Mouse (Mus musculus) limb, embryonic 11.5 days (tissue): ENCODE measurements at regions not wholly inside any gene's neighbourhood (a gene's known extent, or its start where the extent isn't known, plus 50 kb on each side); places are given as distances from the start of the nearest gene placed in this dataset.

Source experiments
- ATAC-seq: fragments of 200-750 bp; cut with Nextera tagmentation; 2 replicates; pipeline ENCODE4 v1.8.0; 2017; ENCODE audit warnings: low read depth; ENCODE audit not compliant: insufficient number of reproducible peaks, low FRiP score, low TSS enrichment
- DNase-seq: peaks from one replicate; pipeline ENCODE4 v3.0.0-alpha.2; 2015; ENCODE audit warnings: low spot score
- H3K27ac ChIP-seq: fragments of 300-500 bp; sonication (generic); replicated peaks from 2 replicates; pipeline ENCODE4 v1.5.1; 2014; ENCODE audit warnings: low read depth, mild to moderate bottlenecking, low read length
- H3K27me3 ChIP-seq: fragments of 300-500 bp; sonication (generic); 2 replicates; pipeline ENCODE4 v1.6.1; 2014; ENCODE audit warnings: mild to moderate bottlenecking, low read length, mixed read lengths; ENCODE audit not compliant: control insufficient read depth, insufficient read depth
- H3K36me3 ChIP-seq: fragments of 300-500 bp; sonication (generic); 2 replicates; pipeline ENCODE4 v1.6.1; 2014; ENCODE audit warnings: mild to moderate bottlenecking, low read length, moderate library complexity, mixed read lengths; ENCODE audit not compliant: control insufficient read depth, insufficient read depth
- H3K4me1 ChIP-seq: fragments of 300-500 bp; sonication (generic); 2 replicates; pipeline ENCODE4 v1.6.1; 2014; ENCODE audit warnings: low read length, mixed read lengths; ENCODE audit not compliant: control insufficient read depth, insufficient read depth
- H3K4me2 ChIP-seq: fragments of 300-500 bp; sonication (generic); 2 replicates; pipeline ENCODE4 v1.6.1; 2014; ENCODE audit warnings: low read depth, mild to moderate bottlenecking, moderate library complexity; ENCODE audit not compliant: severe bottlenecking
- H3K4me3 ChIP-seq: fragments of 300-500 bp; sonication (generic); 2 replicates; pipeline ENCODE4 v1.5.1; 2014; ENCODE audit warnings: low read depth, low read length
- H3K9ac ChIP-seq: fragments of 300-500 bp; sonication (generic); 2 replicates; pipeline ENCODE4 v1.6.1; 2014; ENCODE audit warnings: mild to moderate bottlenecking, low read length
- H3K9me3 ChIP-seq: fragments of 300-500 bp; sonication (generic); 2 replicates; pipeline ENCODE4 v1.6.1; 2016; ENCODE audit warnings: low read length; ENCODE audit not compliant: control insufficient read depth
- WGBS: fragments of 180-500 bp; shearing (Covaris S2); extraction: QIAGEN DNeasy Blood & Tissue Kit; methylation state at CpG from one replicate; pipeline ENCODE4 v1.1.7; 2014; 5-methylcytosine and 5-hydroxymethylcytosine counted together

DNA sequence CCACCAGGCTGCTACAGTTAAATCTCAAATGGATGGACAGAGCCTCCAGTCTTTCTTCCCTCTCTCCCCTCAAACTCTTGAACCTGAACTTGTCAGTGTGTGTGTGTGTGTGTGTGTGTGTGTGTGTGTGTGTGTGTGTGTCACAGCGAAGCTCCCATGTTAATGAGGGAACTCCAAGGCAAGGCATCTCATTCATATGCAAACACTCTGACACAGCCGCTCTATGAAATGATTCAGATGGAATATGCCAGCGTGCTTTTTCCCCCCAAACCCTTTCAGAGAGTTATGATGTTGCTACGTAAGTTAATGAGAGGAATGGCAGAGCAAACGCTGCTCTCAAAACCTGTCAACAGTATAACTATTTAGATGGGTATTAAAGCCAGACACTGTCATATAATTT is 653.5 kb upstream of the Cdh5 start:
- DNase-seq, result no peak
- Histone ChIP-seq H3K9ac (no peak overlapping the region), H3K4me3 (no peak overlapping the region), H3K36me3 (no peaks in the 10 kb centered on the region), H3K4me2 (no peak overlapping the region), H3K27ac (no peak overlapping the region), H3K4me1 (peaks cover 7% of the 10 kb centered on the region; the same call in 1 of the 2 replicates), H3K9me3 (no peaks in the 10 kb centered on the region), H3K27me3 (no peaks in the 10 kb centered on the region)
- WGBS, result 89% methylated on average over 5 of the region's 5 CpGs
- no peak for ATAC-seq

DNA sequence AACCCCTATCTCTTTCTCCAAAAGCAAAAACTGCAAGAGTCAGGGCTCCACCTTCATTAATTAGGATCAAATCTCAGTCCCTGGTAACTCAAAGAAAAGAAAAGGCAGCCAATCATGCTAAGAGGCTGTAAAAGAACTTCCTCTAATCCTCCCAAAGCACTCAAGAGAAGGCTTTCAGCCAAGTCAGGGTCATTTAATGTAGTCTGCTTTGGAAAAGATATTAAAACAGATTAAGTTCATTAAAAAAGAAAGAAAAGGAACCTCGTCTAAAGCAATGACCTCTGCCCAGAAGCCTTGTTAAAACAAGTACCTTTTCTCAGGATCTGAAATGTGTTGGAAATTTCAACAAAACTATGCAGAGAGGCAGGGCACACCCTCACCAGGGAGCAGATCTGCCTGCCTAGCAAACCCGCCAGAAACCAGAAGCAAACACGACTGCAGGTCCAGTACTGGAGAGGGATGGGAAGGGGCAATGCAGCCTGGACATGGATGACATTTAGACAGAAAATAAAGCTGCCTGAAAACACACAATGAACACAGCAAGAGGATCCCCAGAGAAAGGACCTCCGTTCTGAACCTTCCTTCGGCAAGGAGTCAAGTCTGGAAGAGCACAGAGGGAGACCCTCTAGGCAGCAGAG is 649.9 kb upstream of the Cdh5 start:
- ATAC-seq (no peak), DNase-seq (no peak)
- Histone ChIP-seq H3K4me2 (no peak overlapping the region), H3K4me3 (no peak overlapping the region), H3K4me1 (0 out of 2 replicates have a peak, but pooled peaks cover 3% of the 10 kb centered on the region), H3K9ac (no peak overlapping the region), H3K9me3 (no peaks in the 10 kb centered on the region), H3K36me3 (no peaks in the 10 kb centered on the region), H3K27ac (no peak overlapping the region), H3K27me3 (no peaks in the 10 kb centered on the region)
- WGBS, result 55% methylated on average over 5 of the region's 5 CpGs

DNA sequence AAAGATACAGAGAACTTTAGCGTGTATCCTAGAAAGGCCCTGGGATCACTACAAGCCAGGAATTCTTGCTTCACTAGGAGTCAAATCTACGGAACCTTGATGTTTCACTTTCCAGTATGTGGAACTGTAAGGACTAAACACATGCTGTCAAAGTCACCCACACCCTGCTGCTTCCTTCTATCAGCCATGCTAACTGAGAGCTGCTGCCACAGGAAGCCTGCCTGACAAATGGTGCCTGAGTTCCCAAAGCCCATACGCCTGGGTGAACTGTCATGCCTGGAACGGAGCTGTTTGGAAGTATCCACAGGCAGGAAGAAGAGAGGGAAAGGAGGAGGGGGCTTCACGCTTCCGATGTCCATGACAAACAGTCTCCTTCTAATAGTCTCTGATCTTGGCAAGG is 644.2 kb upstream of the Cdh5 start:
- no peaks in the 10 kb centered on the region for H3K4me1 ChIP-seq
- no peaks in the 10 kb centered on the region for H3K27me3 ChIP-seq
- no peak for DNase-seq
- no peak for ATAC-seq
- no peaks in the 10 kb centered on the region for H3K9me3 ChIP-seq
- no peak overlapping the region for H3K4me3 ChIP-seq
- H3K36me3 ChIP-seq, result no peaks in the 10 kb centered on the region
- WGBS, result 60% methylated on average over 6 of the region's 6 CpGs
- no peak overlapping the region for H3K9ac ChIP-seq
- H3K4me2 ChIP-seq, result no peak overlapping the region
- no peak overlapping the region for H3K27ac ChIP-seq

DNA sequence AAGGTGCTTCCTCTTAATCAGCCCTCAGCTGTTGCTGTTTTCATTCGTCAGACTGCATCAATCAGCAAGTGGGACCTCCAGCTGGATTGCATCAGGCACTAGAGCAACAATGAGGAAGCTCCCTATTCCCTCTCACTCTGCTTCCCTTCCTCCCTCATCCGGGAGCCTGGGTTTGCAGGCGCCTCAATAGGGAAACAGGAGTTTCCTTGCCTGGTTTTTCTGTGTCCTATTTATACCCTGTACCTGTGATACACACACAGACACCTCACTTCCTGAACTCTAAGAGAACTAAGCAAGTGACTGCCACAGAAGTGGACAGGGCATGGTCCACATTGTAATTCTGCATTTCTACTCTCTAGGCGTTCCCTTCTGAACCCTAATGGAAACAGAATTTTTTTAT is 637.9 kb upstream of the Cdh5 start:
- no peaks in the 10 kb centered on the region for H3K9me3 ChIP-seq
- no peak overlapping the region for H3K4me2 ChIP-seq
- no peaks in the 10 kb centered on the region for H3K27me3 ChIP-seq
- H3K36me3 ChIP-seq, result no peaks in the 10 kb centered on the region
- DNase-seq (no peak), ATAC-seq (no peak)
- no peaks in the 10 kb centered on the region for H3K4me1 ChIP-seq
- H3K4me3 ChIP-seq, result no peak overlapping the region
- no peak overlapping the region for H3K27ac ChIP-seq
- H3K9ac ChIP-seq, result no peak overlapping the region
- 55% methylated on average over 4 of the region's 4 CpGs for WGBS

DNA sequence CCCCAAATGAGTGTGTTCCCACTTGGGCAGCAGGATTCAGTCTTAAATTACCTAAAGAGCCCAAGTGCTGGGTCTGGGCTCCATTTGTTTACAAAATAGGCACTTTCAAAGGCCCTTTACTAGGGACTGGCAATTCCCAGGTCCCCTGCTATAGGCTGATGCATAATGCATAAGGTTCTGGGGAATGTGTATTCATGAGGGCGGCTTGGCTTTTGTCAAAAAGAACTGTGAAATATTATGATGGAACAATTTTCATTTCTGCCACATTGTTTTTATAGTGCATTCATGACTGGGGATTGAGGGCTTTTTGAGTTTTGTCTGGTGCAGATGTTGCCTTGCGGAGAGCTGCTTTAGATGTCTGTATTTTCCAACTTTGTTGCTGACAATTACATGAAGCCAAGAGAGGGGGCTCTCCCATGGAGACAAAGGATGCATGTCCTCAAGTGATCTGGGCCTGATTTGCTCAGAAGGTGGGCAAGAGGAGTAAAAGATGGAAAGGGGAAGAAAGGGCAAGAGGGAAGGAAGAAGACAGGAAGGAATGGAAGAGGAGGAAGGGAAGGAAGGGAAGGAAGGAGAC is 636.6 kb upstream of the Cdh5 start:
- H3K27me3 ChIP-seq, result no peaks in the 10 kb centered on the region
- 90% methylated on average over 2 of the region's 2 CpGs for WGBS
- H3K27ac ChIP-seq, result no peak overlapping the region
- H3K36me3 ChIP-seq, result no peaks in the 10 kb centered on the region
- H3K9me3 ChIP-seq, result no peaks in the 10 kb centered on the region
- ATAC-seq (no peak), DNase-seq (no peak)
- no peak overlapping the region for H3K4me2 ChIP-seq
- H3K4me3 ChIP-seq, result no peak overlapping the region
- no peak overlapping the region for H3K9ac ChIP-seq
- no peaks in the 10 kb centered on the region for H3K4me1 ChIP-seq

DNA sequence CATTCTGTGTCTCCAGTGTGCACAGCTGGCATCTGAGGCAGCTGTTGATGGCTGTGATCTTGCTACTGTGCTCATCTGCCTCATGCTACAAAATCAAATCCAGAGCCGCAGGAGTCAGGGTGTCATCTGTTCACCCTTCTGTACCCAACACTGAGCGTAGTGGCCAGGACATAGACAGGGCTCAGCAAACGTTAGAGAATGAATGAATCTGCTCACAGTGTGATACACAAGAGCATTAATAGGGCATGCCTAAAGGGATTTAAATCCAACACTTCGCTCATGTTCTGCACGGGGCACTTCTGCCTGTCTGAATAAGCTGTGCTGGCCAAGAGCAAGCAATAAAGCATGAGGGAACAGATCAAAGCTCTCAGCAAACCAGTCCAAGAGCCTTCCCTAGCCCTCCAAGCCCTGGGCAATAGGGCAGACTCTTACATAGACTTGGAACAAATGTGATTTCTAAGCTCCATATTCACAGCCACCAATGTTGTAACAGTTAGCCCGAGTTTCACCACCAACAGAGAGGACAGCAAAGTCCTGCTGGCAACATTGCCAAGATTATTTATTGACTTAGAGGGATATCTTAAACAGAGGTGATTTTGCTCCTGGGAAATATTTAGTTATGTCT is 633.8 kb upstream of the Cdh5 start:
- no peaks in the 10 kb centered on the region for H3K4me1 ChIP-seq
- 70% methylated on average over 6 of the region's 6 CpGs for WGBS
- ATAC-seq (no peak), DNase-seq (no peak)
- H3K9me3 ChIP-seq, result no peaks in the 10 kb centered on the region
- H3K27ac ChIP-seq, result no peak overlapping the region
- no peak overlapping the region for H3K4me3 ChIP-seq
- H3K27me3 ChIP-seq, result no peaks in the 10 kb centered on the region
- no peak overlapping the region for H3K4me2 ChIP-seq
- no peak overlapping the region for H3K9ac ChIP-seq
- no peaks in the 10 kb centered on the region for H3K36me3 ChIP-seq

DNA sequence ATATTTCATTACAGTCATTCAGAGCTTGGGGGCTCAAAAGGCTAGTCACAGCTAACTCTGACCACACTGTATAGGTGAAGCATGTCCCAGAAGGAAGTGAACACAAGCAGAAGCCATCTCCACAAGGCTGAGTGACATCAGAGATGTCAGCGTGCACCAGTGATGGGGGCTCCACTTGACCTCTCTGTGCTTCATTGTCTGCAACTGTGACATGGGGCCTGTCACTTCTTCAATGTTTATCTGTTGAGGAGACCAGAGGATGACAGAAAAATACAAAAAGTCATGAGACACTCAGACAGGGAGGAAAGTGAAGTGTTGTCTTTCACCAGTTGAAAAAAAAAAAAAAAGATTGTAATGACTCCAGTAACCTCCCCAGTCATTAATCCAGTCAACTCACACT is 632.4 kb upstream of the Cdh5 start:
- no peak for ATAC-seq

DNA sequence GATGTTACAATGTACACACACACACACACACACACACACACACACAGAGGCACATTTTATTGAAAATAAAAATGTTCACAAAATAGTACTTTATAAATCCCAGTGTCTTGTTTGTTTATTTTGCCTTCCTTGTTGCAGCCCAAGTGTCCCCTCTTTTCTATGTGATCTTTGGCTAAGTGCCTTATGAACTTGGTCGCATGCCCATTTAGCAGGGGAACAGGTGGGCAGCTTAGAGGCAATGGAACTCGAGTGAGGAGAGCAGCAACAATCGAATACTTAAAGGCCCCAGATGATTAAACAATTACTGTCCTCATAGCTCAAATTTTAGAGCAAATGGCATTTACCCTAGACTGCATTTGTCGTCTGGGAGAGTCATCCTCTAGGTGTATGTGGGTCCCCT is 631.1 kb upstream of the Cdh5 start:
- Histone ChIP-seq H3K9me3 (no peaks in the 10 kb centered on the region), H3K27me3 (no peaks in the 10 kb centered on the region), H3K9ac (no peak overlapping the region), H3K27ac (no peak overlapping the region), H3K4me2 (no peak overlapping the region), H3K4me1 (no peaks in the 10 kb centered on the region), H3K4me3 (no peak overlapping the region), H3K36me3 (no peaks in the 10 kb centered on the region)
- WGBS, result 66% methylated on average over 4 of the region's 4 CpGs
- ATAC-seq (no peak), DNase-seq (no peak)

More for the DNA sequence above, 632.4 kb upstream of the Cdh5 start:
- Histone ChIP-seq H3K4me3 (no peak overlapping the region), H3K9ac (no peak overlapping the region), H3K9me3 (no peaks in the 10 kb centered on the region), H3K4me2 (no peak overlapping the region), H3K36me3 (no peaks in the 10 kb centered on the region), H3K27me3 (no peaks in the 10 kb centered on the region), H3K27ac (no peak overlapping the region), H3K4me1 (no peaks in the 10 kb centered on the region)
- no peak for DNase-seq
- WGBS, result 97% methylated on average over 1 of the region's 1 CpGs
